Mouse (Mus musculus) G1E (cell line): ENCODE measurements around the gene Gm28308. TPM values are rescaled to one million over a fixed set of nuclear protein-coding genes. Genes with fewer than 3 reads are reported as not detected.

Source experiments
- ATAC-seq: 2 replicates; pipeline ENCODE4 v1.8.0; 2016; ENCODE audit warnings: mild to moderate bottlenecking; ENCODE audit not compliant: insufficient number of reproducible peaks, poor library complexity, low FRiP score, severe bottlenecking; ENCODE audit errors: extremely low read depth
- DNase-seq: peaks from one replicate; pipeline ENCODE4 v3.0.0; 2012; ENCODE audit warnings: low spot score
- H3K27me3 ChIP-seq: 2 replicates; pipeline ENCODE4 v1.6.1; 2012; ENCODE audit warnings: mild to moderate bottlenecking, low read length, inconsistent platforms; ENCODE audit not compliant: insufficient read depth
- H3K36me3 ChIP-seq: replicated peaks from 2 replicates; pipeline ENCODE3; 2012; ENCODE audit warnings: mild to moderate bottlenecking, inconsistent platforms
- H3K4me1 ChIP-seq: 2 replicates; pipeline ENCODE4 v1.6.1; 2012; ENCODE audit warnings: low read depth, low read length, inconsistent platforms, mixed read lengths; ENCODE audit not compliant: insufficient read depth
- H3K4me3 ChIP-seq: 2 replicates; pipeline ENCODE4 v1.5.1; 2012; ENCODE audit warnings: low read depth, mild to moderate bottlenecking, inconsistent platforms, low read length, moderate library complexity, mixed read lengths
- H3K9me3 ChIP-seq: replicated peaks from 2 replicates; pipeline ENCODE4 v1.6.1; 2012; ENCODE audit warnings: inconsistent platforms
- CTCF ChIP-seq: IDR thresholded peaks from 2 replicates; pipeline ENCODE4 v1.5.1; 2012; ENCODE audit warnings: low read depth, low read length, inconsistent platforms, mixed read lengths
- GATA1 ChIP-seq: IDR thresholded peaks from 2 replicates; pipeline ENCODE4 v1.6.1; 2012; ENCODE audit warnings: borderline replicate concordance, low read length, inconsistent platforms, mixed read lengths
- GATA2 ChIP-seq: IDR thresholded peaks from 2 replicates; pipeline ENCODE4 v1.6.1; 2012; ENCODE audit warnings: low read depth, low read length, inconsistent platforms, borderline replicate concordance
- POLR2AphosphoS5 ChIP-seq: IDR thresholded peaks from 2 replicates; pipeline ENCODE4 v1.6.1; 2012; ENCODE audit warnings: low read depth, low read length, inconsistent platforms; ENCODE audit not compliant: insufficient replicate concordance
- TAL1 ChIP-seq: conservative IDR thresholded peaks from 2 replicates; pipeline ENCODE4 v1.6.1; 2012; ENCODE audit warnings: low read depth, low read length, inconsistent platforms, mixed read lengths
- polyA plus RNA-seq: library from polyadenylated mRNA; stranded (reverse); fragments of >175 nt; gene quantifications from 2 replicates; pipeline ENCODE4 v1.2.3, GENCODE M21; 2012
- total RNA-seq, 2 experiments: library from RNA; stranded (forward) in 1 of 2; stranded (reverse) in 1 of 2; fragments of 200-1000 nt in 1 of 2; fragments of >200 nt in 1 of 2; fragmentation: Nextera tagmentation in 1 of 2; gene quantifications; 2 replicates each; pipeline ENCODE4 v1.2.3; 2014 to 2017

Gene Gm28308
- total and polyA plus RNA-seq, 3 experiments: not detected

- no peak for ATAC-seq
- DNase-seq: no peak
- H3K27me3 ChIP-seq: peaks cover 81% of the 10 kb centered on the region
Measured at GRCm38 (mm10) chr6:52167736-52168161, 45.4 kb downstream of the Gm28308 start.

GRCm38 (mm10) chr6:52167176-52167575, 46.0 kb downstream of the Gm28308 start:
- no peaks in the 10 kb centered on the region for H3K36me3 ChIP-seq
- H3K27me3 ChIP-seq: peaks cover 77% of the 10 kb centered on the region
- TF ChIP-seq TAL1: no peak
- TF ChIP-seq CTCF: no peak
- no peak for TF ChIP-seq GATA2
- no peak for TF ChIP-seq GATA1
- no peak for TF ChIP-seq POLR2AphosphoS5
- H3K4me3 ChIP-seq: no peak overlapping the region
- DNase-seq: no peak
- no peaks in the 10 kb centered on the region for H3K9me3 ChIP-seq
- no peak for ATAC-seq
- no peaks in the 10 kb centered on the region for H3K4me1 ChIP-seq

More at GRCm38 (mm10) chr6:52167736-52168161, 45.4 kb downstream of the Gm28308 start:
- no peak for TF ChIP-seq CTCF
- Histone ChIP-seq H3K4me1 (no peaks in the 10 kb centered on the region), H3K4me3 (no peak overlapping the region), H3K36me3 (no peaks in the 10 kb centered on the region), H3K9me3 (no peaks in the 10 kb centered on the region)

GRCm38 (mm10) chr6:52166431-52167077, 46.6 kb downstream of the Gm28308 start:
- DNase-seq (no peak), ATAC-seq (no peak)
- H3K27me3 ChIP-seq: peaks cover 75% of the 10 kb centered on the region
- no peaks in the 10 kb centered on the region for H3K36me3 ChIP-seq
- TF ChIP-seq CTCF (no peak), POLR2AphosphoS5 (no peak), GATA2 (no peak)
- H3K4me1 ChIP-seq: no peaks in the 10 kb centered on the region
- no peak overlapping the region for H3K4me3 ChIP-seq
- no peaks in the 10 kb centered on the region for H3K9me3 ChIP-seq

- TF ChIP-seq GATA2 (no peak), GATA1 (no peak)
- no peaks in the 10 kb centered on the region for H3K4me1 ChIP-seq
- H3K27me3 ChIP-seq: peaks cover 72% of the 10 kb centered on the region
- H3K36me3 ChIP-seq: no peaks in the 10 kb centered on the region
- H3K9me3 ChIP-seq: no peaks in the 10 kb centered on the region
- DNase-seq (no peak), ATAC-seq (no peak)
- H3K4me3 ChIP-seq: no peak overlapping the region
Measured at GRCm38 (mm10) chr6:52165441-52166370, 47.4 kb downstream of the Gm28308 start.

- DNase-seq (no peak), ATAC-seq (no peak)
- H3K9me3 ChIP-seq: no peaks in the 10 kb centered on the region
- H3K4me1 ChIP-seq: no peaks in the 10 kb centered on the region
- peaks cover 67% of the 10 kb centered on the region for H3K27me3 ChIP-seq
- H3K36me3 ChIP-seq: no peaks in the 10 kb centered on the region
- H3K4me3 ChIP-seq: no peak within 1 kb of the TSS
- TF ChIP-seq GATA2 (no peak), GATA1 (no peak), TAL1 (no peak), CTCF (no peak), POLR2AphosphoS5 (no peak)
Measured at GRCm38 (mm10) chr6:52164626-52165440, 48.3 kb downstream of the Gm28308 start, which contains the start of gene Hoxa2. TSS of gene Hoxa2 (minus strand) at chr6:52164831.

GRCm38 (mm10) chr6:52164051-52164625, 49.0 kb downstream of the Gm28308 start:
- TF ChIP-seq GATA1 (no peak), GATA2 (no peak), CTCF (no peak), POLR2AphosphoS5 (no peak), TAL1 (no peak)
- ATAC-seq (no peak), DNase-seq (no peak)
- no peak overlapping the region for H3K4me3 ChIP-seq
- peaks cover 69% of the 10 kb centered on the region for H3K27me3 ChIP-seq
- H3K4me1 ChIP-seq: no peaks in the 10 kb centered on the region
- H3K9me3 ChIP-seq: no peaks in the 10 kb centered on the region
- H3K36me3 ChIP-seq: no peaks in the 10 kb centered on the region
